Mouse (Mus musculus) cerebellum, adult 9-10 months (tissue): ENCODE measurements around the gene Nap1l5.

ENCODE experiments used
- DNase-seq: peaks from one replicate; pipeline ENCODE4 v3.0.0; 2022

Gene Nap1l5

DNA sequence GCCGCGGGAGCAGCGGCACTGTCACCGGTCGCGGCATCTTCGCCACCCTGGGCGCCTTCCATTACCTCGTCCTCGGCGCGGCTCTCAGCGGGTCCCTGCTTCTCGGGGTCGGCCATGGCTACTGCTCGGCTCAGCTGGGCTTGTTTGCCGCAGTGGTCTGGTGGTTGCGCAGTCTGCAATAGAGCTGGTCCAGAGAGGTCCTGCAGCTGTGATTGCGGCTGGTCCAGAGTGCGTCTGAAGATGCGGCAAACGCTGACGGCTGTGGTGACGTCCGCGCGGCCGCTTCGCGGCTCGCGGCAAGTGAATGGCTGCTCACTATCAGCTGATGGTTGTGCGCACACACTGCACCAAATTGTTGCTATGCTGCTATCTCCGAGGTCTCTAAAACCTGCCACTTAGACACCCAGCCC is at the start of gene Nap1l5:
TSS of gene Nap1l5 (minus strand) at position 225 of the 410 bp plus-strand sequence.
- DNase-seq = peak; percentile 88

DNA sequence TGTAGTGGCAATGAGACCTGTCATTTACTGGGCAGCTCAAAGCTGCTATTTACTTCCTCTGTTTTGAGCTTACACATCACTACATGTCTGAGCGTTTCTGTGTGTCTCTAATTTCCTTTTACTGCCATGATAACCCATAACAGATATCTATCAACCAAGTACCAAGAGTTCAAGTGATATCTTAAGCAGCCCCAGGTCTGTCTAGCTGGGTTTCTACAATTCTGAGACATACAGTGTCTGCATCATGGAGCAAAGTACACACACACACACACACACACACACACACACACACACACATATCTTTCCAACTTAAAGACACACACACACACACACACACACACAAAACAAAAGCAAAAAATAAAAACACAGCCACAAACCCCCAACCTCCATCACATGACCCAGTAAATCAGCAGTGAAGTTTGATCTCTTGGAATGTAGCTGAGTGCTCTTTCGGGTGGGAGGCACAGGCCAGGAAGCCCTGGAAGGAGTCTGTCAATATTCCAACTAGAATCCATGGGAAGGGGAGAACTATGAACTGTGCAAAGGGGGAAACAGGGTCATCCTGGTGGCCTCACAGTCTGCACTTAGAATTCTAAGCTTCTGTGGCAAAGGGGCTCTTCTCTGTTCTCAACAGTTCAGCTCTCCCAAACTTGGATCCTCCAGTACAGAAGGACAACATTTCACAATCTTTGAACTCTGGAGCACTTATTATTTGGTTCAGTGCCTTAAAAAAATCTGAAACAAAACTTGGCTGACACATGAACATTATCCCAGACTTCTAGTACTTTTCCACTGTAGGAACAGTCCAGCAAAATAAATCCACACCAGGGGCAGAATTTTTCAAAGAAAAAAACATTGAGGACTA is 44.5 kb upstream of the Nap1l5 start:
- no peak for DNase-seq

DNA sequence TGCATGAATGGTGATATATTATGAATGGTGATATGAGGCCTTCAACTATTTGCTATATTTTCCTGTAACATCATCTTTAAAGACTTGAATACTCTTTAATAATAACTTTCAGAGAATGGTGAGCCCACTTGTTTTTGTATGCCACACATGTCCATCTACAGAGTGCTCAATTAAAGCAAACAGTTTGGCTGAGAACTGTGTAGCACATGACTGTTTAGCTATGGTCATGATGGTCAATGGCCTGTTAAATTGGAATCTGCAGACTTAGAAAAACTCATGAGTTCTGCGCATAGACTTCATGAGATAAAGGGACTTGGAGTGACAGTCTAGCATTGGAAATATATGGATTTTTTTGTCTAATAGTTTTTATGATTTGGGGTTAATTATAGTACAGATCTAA is 43.5 kb upstream of the Nap1l5 start:
- no peak for DNase-seq

DNA sequence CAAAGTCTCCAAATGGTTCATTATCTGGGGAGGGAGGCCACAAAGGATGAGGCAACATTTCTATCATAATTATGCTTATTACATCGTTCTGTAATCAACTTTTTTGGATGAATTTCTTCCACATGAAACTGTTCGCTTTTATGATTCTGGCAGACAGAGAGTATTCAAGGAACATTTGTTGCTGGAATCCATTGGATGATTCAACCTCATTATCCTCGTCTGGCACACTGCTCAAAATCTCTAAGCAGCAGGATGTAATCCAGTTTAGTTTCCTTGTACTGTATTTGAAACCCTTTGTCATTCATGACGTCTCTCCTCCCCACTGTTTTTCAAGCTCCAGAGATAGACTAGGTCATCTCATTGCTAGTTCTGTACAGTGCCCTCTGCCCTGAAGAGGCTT is 40.0 kb upstream of the Nap1l5 start:
- DNase-seq = no peak

DNA sequence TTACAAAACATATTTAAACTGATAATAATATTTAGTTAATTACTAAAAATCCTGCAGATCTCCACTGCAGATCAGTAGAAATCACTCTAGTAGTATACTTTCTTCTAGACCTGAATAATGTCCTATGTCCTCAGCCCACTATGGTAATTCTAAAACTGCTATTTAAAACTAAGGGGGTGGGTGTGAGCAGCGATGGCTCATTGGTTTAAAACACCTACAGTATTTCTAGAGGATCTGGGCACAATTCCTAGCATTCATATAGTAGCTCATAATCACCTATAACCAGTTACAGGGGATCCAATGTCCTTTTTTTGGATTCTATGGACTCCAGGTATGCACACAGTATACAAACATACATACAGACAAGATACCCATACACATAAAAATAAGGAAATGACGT is 39.4 kb upstream of the Nap1l5 start:
- no peak for DNase-seq

DNA sequence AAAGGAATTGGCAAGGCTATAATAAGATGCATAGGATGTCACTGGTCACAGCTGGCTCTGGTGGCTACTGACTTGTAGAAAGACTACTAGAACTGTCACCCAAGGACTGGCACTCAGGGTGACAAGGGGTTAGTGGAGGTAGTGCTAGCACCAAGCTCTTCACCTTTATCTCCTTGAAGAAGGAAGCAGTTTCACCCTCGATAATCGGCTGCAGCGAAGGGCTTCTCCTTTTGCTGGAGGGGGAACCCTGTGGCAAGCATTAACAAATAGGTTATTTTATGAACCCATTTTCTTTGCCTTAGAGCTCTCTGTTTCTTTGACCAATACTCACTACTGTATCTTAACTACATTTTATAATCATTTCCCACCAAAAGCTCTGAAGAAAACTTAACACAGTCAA is 37.1 kb upstream of the Nap1l5 start:
- DNase-seq = no peak

DNA sequence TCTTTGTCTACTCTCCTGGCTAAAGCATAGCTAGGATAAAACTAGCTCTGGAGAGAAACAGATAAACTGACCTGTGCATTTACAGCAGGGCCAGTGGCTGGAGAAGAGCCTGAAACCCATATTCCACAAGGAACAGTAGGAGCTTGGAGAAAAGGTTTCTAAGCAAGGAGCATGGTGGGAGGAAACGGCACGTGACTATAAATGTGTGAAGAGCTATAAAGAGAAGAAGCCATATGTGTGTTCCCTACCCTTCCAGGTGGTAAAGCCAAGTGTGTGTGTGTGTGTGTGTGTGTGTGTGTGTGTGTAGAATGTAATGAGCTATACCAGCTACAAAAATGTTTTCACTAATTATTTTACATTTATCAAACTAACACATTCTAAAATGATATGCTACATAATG is 35.4 kb upstream of the Nap1l5 start:
- no peak for DNase-seq

DNA sequence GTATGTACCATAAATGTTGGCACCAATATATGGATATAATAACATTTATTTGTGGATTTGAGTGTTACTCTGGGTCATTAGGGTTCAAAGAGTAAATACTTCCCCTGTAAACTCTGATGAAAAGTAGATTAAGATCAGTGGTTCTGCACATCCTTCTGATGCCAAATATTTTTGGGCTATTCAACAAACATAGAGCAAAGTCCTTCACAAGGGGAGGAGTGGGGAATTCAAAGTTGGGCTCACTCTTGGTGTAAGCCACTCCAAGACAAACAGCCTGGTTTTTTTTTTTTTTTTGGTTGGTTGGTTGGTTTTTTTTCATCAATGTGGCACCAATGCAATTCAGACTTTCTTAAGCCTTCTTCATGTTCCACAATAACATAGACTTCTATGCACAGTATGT is 30.9 kb upstream of the Nap1l5 start:
- no peak for DNase-seq

DNA sequence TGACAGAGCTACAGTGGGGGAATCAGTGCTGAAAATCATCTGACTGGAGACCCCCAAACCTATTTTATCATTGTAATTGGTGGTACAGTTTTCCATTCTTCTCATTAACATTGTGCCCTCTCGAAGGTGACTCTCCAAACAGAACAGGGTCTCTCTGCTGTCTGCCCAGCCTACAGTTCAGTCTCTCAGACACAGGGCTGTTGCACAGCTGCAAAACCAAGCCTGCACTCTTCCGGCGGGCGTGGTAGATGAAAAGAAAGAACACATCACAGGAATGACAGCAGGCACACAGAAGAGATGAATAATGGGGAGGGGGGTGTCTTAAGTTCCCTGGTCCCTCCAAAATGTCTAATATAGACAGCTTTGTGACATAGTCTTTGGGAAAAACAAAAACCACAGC is 27.3 kb upstream of the Nap1l5 start:
- DNase-seq = no peak

DNA sequence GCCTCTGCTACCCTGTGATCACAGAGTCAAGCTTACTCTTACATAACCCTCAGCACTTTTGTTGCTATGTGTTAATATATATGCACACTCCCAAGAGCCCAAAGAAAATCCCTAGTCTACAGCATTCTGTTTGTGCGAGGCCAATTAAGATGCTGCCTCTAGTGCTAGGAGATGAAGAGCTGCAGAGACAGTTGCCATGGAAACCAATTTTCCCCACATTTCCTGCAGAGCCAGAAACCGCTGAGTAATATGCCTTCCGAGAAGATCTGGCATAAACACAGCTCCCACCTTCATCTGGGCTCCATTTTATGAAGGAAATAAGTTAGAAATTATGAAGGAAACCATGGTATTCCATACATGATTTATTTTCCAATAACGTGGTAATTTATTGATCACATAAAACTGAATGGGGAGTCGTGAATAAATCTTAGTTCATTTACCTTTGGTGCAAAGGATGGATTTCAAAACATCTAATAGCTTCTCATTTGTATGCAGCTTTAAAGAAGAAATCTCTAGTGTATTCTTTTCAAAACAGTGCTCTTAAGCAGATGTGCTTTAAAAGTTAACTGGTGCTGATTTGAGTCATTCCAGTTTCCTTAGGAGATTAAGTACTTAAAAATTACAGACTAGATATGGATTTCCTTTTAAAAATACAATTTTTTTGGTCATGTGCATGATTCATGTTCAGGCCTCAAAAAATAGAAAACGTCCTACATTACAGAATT is 26.5 kb upstream of the Nap1l5 start:
- peak; percentile 85 for DNase-seq

DNA sequence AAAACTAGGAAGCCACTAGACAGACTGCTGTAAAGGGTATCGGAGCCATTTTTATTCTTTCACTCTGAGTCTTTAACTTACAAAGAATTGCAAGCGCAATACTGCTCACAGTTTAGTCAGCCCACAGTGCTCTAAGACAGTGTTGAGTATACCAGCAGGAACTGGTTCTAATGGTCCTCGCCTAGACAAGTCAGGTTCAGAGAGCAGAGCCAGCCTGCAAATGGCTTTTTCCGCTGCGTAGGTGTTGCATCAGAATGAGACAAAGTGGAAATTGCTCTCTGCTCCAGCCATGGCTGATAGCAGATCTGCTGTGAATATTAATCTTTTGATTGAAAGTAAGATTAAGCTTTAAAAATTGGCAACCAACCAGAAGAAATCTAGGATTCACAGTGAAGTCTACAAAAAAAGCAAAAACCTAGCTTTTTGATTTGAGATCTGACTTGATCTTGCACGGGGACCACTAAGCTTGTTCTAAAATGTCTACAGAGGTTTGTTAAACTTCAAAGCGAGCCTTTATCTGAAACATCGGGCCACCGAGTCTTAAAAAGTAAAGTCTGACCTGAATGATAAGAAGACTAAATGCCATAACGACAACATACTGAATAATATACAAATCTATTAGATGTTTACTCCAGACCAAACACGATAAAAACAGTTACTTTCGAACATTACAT is 25.8 kb upstream of the Nap1l5 start:
- peak; percentile 33 for DNase-seq

DNA sequence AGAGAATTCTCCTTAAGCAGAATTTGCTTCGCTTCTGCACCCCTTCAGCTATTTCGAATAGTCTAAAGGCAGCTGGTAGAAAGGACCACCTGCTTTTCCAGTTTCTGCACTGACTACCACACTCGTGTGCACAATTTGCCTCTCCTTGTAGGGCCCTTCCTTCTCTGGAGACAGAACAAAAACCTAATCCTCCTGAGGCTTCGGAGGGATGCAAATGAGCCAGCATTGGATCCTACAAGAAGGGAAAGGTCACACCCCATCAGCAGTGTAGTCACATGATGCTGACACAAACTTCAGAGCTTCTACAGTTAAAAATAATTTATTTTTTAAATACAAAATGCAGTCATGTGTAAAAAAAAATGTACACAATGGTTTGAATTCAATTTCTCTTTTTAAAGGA is 24.3 kb upstream of the Nap1l5 start:
- no peak for DNase-seq

DNA sequence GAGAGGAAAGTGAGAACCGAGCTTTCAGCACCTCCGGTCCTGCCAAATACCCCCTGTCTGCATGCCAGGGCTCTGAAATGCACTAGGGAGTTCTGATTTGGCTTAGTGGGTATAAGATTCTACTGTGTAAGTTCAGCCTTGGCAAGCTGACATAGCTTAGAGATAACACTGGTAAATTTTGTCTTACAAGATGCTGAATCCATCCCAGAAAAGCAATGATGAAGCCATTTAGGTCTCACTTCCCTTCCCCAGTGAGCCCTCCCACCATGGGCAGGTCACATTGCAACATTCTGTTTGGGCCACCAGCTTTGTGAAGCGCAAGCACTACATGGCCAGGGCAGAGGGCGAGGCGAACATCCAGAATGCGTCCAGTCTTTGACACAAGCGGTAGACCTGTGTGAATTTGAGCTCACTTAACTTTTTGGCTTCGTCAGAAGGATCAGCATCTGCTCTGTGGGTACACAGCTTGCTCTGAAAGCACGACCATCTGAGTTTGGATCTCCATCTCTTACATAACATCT is 23.1 kb upstream of the Nap1l5 start:
- peak; percentile 49 for DNase-seq

DNA sequence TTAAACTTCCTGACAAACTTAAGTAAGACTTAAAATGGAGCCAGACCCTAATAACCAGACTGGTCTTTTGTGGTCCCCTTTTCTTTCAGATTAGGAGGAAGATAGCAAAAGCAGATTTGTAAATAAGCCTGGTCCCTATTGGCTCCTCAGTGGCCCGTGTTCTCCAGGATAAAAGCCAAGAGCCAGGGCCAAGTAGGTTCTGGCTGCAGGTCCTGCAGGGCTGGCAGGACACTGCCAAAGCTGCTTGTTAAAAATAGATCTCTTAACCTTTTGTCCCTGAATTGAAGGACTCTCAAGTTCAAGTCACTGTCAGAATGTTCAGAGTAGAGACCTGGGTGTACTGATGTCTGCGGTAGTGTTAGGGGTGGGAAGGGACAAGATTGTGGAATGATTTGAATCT is 21.0 kb upstream of the Nap1l5 start:
- peak; percentile 88 for DNase-seq

DNA sequence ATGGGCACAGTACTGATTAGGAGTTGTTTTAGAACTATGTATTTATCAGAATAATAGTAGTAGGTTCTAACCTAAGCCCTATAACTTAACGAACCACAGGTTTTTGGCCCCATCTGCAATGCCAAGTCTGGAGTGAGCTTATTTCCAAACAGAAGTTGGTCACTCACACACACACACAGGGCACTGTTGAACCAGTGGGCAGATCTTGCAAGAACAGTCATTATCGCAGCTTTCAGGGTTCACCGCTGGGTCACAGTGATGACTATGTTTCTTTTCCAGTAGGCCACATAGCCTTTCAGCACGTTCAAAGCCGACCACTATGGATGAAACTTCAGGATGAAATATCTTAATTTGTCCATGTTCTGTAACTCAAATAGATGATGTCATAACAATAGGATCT is 15.6 kb upstream of the Nap1l5 start:
- no peak for DNase-seq

DNA sequence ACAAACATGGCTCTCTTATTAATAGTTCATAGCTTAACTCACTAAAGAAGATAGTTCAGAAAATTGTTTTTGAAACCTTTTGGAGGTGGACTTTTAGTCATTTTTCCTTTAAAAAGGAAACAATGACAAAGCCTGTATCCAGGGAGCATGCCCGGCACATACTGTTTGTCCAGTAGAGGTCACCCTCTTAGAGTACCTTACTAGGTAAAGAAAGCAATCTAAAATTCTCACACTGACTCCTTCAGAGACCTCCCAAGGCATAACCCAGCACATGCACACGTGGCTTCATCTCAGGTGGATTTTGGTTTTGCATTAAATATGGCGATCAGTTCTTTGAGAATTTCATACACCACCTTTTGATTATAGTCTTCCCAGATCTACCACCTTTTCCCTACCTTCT is 14.7 kb upstream of the Nap1l5 start:
- peak; percentile 66 for DNase-seq

DNA sequence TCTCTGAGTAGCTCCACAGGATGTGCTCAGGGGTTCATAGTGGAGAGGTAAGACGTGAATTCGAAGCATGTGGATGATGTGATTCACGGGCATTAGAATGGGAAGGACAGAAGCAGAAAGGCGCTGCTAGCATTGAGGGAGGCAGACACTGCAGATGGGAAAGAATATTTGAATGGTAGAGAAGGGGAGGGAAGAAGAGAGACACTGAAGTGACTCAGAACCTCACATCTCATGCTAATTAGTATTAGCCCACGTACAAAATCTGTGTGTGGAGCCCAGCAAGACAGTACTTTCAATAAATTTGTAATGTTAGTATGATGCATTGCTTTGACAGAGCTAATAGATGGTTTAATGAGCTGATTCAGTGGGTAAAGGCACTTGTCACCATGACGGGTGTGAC is 13.9 kb upstream of the Nap1l5 start:
- no peak for DNase-seq

DNA sequence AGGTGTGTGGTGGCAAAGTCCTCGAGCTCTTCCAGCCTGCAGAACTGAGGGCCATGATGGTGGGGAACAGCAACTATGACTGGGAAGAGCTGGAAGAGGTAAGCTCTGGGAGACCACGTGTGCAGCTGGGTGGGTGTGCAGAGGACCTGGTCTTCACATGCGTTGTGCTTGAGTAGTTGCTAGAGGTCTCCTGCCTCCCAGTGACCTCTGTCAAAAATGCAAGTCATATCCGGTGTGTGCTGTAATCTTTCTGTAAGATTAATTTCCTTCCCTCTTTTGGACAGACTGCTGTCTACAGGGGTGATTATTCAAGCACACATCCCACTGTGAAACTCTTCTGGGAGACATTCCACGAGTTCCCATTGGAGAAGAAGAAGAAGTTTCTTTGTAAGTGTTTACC is 9.6 kb upstream of the Nap1l5 start:
- DNase-seq = no peak

DNA sequence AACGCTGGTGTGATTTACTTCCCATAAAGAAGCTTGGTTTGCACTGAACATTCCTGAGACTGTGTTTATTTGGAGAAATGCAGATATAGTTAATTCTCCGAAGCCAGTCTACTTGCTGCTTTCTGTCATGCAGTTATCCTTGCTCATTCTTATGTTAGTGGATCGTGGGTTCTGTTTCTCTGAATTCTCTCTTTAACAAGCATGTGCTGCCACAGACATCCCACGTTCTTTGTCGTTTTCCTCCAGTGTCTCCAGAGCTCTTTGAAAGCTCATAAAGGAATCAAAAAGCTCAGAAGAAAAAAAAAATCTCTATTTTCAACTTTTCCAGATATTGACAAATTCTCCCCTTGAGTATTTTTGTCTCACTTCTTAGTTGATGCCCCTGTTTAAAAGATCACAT is 7.1 kb upstream of the Nap1l5 start:
- no peak for DNase-seq

DNA sequence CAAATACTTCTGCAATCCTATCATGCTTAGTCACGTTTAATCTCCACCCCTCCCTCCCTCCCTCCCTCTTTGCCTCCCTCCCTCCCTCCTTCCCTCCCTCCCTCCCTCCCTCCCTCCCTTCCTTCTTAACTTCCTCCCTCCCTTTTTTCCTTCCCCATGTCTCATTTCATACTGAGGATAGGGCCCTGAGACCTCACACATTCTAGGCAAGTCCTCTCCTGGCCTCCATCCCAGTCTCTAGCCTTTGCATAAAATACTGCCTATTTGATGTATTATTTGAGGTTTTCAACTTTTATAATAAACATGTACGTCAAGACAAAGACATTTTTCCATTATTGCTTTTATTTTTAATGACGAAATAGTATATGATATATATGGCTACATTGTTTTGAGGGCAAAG is 6.7 kb upstream of the Nap1l5 start:
- DNase-seq = no peak

DNA sequence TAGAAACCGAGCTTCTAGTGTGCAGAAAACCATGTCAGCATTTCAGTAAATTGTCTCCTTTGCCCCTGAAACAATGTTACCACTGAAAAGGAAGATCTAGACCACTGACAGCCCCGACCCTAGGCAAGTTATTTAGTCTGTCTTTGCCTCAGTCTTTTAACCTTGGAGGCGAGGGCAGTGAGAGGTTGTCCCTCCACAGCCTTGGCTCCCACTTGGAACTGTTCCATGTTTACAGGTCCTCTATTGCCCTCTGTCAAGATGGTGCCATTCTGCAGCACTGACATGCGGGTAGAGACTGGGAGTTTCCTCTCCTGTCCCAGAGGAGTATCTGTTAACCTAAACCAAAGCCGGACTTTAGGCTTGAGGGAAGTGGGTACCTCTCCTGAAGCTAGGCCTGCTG is 6.0 kb upstream of the Nap1l5 start:
- no peak for DNase-seq

DNA sequence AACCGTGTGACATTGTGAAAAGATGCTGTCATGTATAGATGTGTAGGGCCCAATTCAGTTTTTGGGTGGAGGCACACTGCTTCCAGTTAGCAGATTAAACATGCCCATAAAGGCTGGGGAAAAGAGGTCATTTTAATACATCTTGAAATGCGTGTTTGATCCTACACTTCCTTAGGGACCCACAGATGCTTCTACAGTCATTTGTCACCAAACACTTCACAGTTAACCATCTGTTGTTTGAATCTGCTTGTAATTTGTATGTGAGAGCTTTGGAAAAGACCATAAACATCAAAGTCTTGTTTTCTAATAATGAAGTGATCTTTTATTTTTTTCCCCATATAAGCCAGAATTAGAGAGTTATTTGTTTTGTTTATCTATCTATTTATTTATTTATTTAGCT is 915 bp upstream of the Nap1l5 start:
- DNase-seq = no peak

DNA sequence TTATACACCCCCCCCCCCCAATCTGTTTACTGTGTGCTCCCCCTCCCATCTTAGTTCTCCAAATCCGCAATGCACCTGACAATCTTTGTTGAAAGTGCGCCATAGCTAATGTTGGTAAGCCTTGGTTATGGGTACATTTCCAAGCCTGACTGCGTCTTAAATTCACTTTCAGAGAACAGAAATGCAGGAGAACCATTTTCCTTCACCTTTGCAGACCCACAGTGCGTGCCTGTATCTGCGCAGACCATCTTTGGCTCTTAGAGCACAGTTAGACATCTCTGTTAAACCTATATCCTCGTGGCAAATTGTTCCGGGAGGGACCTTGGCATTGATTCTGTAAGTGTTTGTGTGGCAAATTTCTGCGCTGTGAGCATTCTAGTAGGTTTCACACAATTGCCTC is 460 bp upstream of the Nap1l5 start:
- DNase-seq = peak; percentile 78

DNA sequence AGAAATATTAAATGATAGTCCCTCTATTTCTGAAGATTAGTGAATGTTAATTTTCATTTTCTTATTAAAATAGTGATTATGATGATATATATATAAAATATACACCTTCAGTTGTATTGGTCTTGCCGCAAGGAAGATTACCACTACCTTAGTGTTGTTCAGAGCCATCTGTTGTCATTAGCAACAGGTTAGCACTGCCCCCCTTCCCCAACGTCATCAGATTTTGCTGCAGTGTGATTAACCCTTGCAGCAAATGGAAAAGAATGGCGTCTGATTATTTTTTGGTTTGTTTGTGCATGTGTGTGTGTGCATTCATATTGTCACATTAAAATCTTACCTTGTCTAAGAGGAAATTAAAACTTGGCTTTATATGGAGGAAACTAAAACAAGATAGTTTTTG is 2.3 kb downstream of the Nap1l5 start:
- DNase-seq = peak; percentile 65
